Mouse (Mus musculus) hematopoietic stem cell, adult 5-6 weeks (primary cell): ENCODE data around the gene Olfr1330. TPM values are rescaled to one million over a fixed set of nuclear protein-coding genes. Genes with fewer than 3 reads are reported as not detected.
"Not testable (repeated sequence)": the region's sequence is repeated elsewhere in the genome, so short reads cannot be mapped to it uniquely, and the experiment has no call there.

Experiments used
- ATAC-seq, 2 experiments: fragments of 125-278 bp in 1 of 2; replicated peaks in 1 of 2; 2 replicates each; pipeline ENCODE4 v1.8.0; 2016 to 2017; ENCODE audit warnings: inconsistent platforms in 2 of 2, mild to moderate bottlenecking in 2 of 2, moderate number of reproducible peaks in 2 of 2, low read depth in 1 of 2, moderate TSS enrichment in 1 of 2; ENCODE audit not compliant: low FRiP score in 2 of 2, poor library complexity in 2 of 2, severe bottlenecking in 2 of 2, insufficient read depth in 1 of 2, low TSS enrichment in 1 of 2
- total RNA-seq: library from RNA; stranded (forward); fragments of 172-1452, 232-1000 nt; gene quantifications from 2 replicates; pipeline ENCODE4 v1.2.3, GENCODE M21; 2017

Gene Olfr1330
- not detected in 2 replicates for total RNA-seq

- ATAC-seq: no peak
These were observed at the start of gene Olfr1330 for GRCm38 (mm10) chr4:118888297-118888696. TSS of gene Olfr1330 (plus strand) at chr4:118888597.

DNA sequence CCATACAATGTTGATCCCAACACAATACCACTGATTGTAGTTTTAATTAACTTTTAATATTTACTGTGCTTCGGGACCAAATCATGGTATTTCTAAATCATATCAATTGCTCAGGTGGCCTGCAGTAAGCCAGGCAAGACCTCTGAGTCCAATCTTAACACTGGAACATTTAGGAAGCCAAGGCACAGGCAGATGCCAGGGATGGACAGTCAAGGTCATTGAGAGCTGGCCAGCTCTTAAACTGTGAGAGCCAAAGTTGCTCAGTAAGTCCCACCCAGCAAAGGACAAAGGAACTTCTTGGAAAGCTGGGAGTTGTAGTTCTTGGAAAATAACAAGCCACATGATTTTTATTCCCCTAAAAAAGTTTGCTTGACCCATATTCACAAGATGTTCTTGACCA is 26.6 kb upstream of the Olfr1330 start:
- ATAC-seq: no peak

- no peak for ATAC-seq
These were observed 25.7 kb upstream of the Olfr1330 start for GRCm38 (mm10) chr4:118862704-118863103.

DNA sequence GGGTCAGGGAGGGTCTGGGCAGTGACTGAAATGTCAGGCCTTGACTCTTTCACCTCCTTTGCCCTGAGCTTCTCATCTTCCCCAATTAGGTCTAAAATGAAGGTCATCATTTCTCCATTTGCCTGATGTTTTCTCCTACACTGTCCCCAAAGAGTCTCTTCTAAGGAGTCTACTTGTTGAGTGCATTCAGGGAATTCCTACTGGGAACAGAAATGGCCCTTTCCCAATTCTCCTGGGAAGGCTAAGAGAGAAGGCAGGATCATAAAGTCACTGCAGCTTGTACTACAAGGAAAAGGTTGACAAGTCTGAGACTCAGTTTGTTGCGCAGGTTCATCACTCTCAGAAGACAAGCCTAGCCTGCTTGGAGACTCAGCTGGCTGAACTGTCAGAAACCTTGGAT is 24.0 kb upstream of the Olfr1330 start, which contains the start of gene Olfr1331:
Olfr1331 (plus strand) TSS at position 301 of the 400 bp plus-strand sequence.
- no peak for ATAC-seq

DNA sequence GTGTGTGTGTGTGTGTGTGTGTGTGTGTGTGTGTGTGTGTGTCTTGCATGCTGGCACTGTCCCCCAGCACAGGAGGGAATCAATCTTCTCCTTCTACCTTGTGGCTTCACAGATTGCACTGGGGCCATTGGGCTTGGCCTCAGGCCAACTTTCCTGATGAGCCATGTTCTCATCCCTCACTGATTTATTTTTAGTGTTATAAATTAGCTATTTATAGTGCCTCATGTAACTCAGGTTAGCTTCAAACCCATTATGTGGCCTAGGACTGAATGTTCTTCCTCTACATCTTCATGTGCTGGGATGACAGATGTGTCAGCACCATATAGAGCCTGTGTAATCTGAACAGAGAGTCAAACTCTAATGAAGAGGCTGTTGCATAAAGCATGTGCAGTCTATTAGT is 20.8 kb upstream of the Olfr1330 start:
- ATAC-seq: no peak

DNA sequence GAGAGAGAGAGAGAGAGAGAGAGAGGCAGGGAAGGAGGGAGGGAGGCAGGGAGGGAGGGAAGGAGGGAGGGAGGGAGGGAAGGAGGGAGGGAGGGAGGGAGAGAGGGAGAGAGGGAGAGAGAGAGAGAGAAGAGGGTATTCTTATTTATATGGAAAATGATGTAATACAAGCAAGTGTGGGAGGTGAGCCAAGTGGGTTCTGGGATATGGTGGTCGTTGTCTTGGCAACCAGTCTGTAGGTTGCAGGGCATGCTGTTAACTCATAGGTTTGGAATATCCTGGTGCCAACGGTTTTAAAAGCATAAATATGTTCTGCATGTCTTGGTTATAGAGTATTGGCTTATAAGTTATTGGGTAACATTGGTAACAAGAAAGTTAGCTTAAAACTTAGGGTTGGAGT is 13.6 kb downstream of the Olfr1330 start:
- no peak for ATAC-seq

GRCm38 (mm10) chr4:118917365-118917764 is 29.0 kb downstream of the Olfr1330 start, which contains the start of gene Olfr1329:
TSS of gene Olfr1329 (minus strand) at chr4:118917465.
- not testable (repeated sequence) for ATAC-seq

DNA sequence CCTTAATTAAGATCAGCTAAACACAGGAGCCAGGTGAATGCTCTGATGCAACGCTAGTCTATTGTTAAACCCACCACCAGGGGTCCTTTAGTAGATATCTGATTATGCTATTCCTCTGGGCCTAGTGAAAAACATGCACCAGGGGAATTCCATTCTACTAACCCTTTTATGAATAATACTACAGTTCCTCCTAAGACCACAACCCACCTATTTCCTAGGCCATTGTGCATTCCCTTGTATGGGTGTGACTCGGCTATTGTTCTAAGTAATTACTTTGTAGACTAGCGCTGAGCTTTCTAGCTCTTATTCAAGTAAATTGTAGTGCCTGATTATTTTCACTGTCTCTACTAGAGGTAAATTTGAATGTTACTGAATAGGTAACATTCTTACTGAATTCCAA is 42.9 kb downstream of the Olfr1330 start:
- ATAC-seq: not testable (repeated sequence)

DNA sequence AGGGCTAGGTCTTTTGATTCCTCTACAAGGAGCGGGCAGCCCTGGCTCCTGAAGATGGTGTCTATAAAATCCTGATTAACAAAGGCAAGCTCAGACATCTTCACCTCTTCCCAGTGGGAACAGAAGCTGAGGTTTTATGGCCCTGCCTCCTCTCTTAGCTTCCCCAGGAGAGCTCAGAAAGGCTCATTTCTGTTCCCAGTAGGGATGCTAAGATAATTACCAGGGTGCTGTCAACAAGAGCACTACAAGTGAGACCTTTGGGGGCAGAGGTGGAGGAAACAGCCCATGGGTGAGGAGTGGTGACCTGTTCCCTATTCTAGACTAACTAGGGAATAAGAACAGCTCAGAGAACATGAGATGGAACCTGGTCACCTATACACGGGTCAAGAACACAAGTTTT is 50.1 kb downstream of the Olfr1330 start, which contains the start of gene Olfr1328:
Olfr1328 (minus strand) TSS at position 101 of the 400 bp plus-strand sequence.
- no peak for ATAC-seq

Other genes with a start within 250 kb of the Olfr1330 start
- gene Olfr62, start 229.6 kb upstream of the Olfr1330 start, total RNA-seq: not detected in 2 replicates
- not detected in 2 replicates for gene Olfr1342, start 195.8 kb upstream of the Olfr1330 start, total RNA-seq
- not detected in 2 replicates for gene Olfr1341, start 185.1 kb upstream of the Olfr1330 start, total RNA-seq
- gene Olfr1340, start 168.5 kb upstream of the Olfr1330 start, total RNA-seq: not detected in 2 replicates
- not detected in 2 replicates for gene Olfr1339, start 156.4 kb upstream of the Olfr1330 start, total RNA-seq
- not detected in 2 replicates for gene Olfr1338, start 129.9 kb upstream of the Olfr1330 start, total RNA-seq
- not detected in 2 replicates for gene Olfr1337, start 106.0 kb upstream of the Olfr1330 start, total RNA-seq
- gene Olfr1335, start 78.7 kb upstream of the Olfr1330 start, total RNA-seq: not detected in 2 replicates
- not detected in 2 replicates for gene Olfr1333, start 52.3 kb upstream of the Olfr1330 start, total RNA-seq
- not detected in 2 replicates for gene Olfr1331, start 23.9 kb upstream of the Olfr1330 start, total RNA-seq
- not detected in 2 replicates for gene Olfr1329, start 28.9 kb downstream of the Olfr1330 start, total RNA-seq
- gene Olfr1328, start 50.0 kb downstream of the Olfr1330 start, total RNA-seq: not detected in 2 replicates
- gene Lao1, start 73.0 kb downstream of the Olfr1330 start, total RNA-seq: not detected in 2 replicates
- gene Slc2a1, start 220.1 kb downstream of the Olfr1330 start, total RNA-seq: 12.4 and 23.3 TPM in 2 replicates